Mouse (Mus musculus) heart, embryonic 16.5 days (tissue): Measurements from ENCODE around the gene Cln5. TPM values are rescaled to one million over a fixed set of nuclear protein-coding genes. Genes with fewer than 3 reads are reported as not detected.

Source experiments
- ATAC-seq: fragments of 200-750 bp; cut with Nextera tagmentation; replicated peaks from 2 replicates; pipeline ENCODE4 v1.8.0; 2017; ENCODE audit warnings: moderate number of reproducible peaks; ENCODE audit not compliant: insufficient read depth, low FRiP score; ENCODE audit errors: extremely low read depth
- H3K27ac ChIP-seq: fragments of 300-500 bp; sonication (generic); 2 replicates; pipeline ENCODE4 v1.5.1; 2014; ENCODE audit warnings: mild to moderate bottlenecking, low read length, control low read depth, moderate library complexity
- H3K27me3 ChIP-seq: fragments of 300-500 bp; sonication (generic); 2 replicates; pipeline ENCODE4 v1.6.1; 2014; ENCODE audit warnings: low read length, mixed read lengths; ENCODE audit not compliant: control insufficient read depth, insufficient read depth
- H3K36me3 ChIP-seq: fragments of 300-500 bp; sonication (generic); 2 replicates; pipeline ENCODE4 v1.6.1; 2014; ENCODE audit not compliant: control insufficient read depth, insufficient read depth
- H3K4me1 ChIP-seq: fragments of 300-500 bp; sonication (generic); 2 replicates; pipeline ENCODE4 v1.6.1; 2014; ENCODE audit warnings: low read length, mixed read lengths; ENCODE audit not compliant: control insufficient read depth, insufficient read depth
- H3K4me2 ChIP-seq: fragments of 300-500 bp; sonication (generic); 2 replicates; pipeline ENCODE4 v1.6.1; 2014; ENCODE audit warnings: low read depth, mild to moderate bottlenecking, control low read depth, low read length
- H3K4me3 ChIP-seq: fragments of 300-500 bp; sonication (generic); 2 replicates; pipeline ENCODE4 v1.5.1; 2014; ENCODE audit warnings: mild to moderate bottlenecking, control low read depth, low read length
- H3K9ac ChIP-seq: fragments of 300-500 bp; sonication (generic); 2 replicates; pipeline ENCODE4 v1.6.1; 2014; ENCODE audit warnings: low read length, control low read depth
- H3K9me3 ChIP-seq: fragments of 300-500 bp; sonication (generic); replicated peaks from 2 replicates; pipeline ENCODE4 v1.6.1; 2016; ENCODE audit warnings: low read length; ENCODE audit not compliant: control insufficient read depth
- whole genome bisulfite sequencing: fragments of 180-500 bp; shearing (Covaris S2); extraction: QIAGEN DNeasy Blood & Tissue Kit; methylation state at CpG from one replicate; pipeline ENCODE4 v1.1.7; 2014; 5-methylcytosine and 5-hydroxymethylcytosine counted together
- polyA plus RNA-seq: library from polyadenylated mRNA; unstranded; fragments of >200 nt; fragmentation: Nextera tagmentation; extraction: Ambion mirVana; gene quantifications from 2 replicates; pipeline ENCODE4 v1.2.1, GENCODE M21; 2015

Cln5 gene
- polyA plus RNA-seq, result 27.6 and 27.7 TPM in 2 replicates

GRCm38 (mm10) chr14:103069864-103070611 lies at the start of gene Cln5:
Gene Cln5 (plus strand): TSS chr14:103070216.
- under 1% methylated on average over 65 of the region's 65 CpGs for WGBS
- peak; percentile 98 for ATAC-seq

GRCm38 (mm10) chr14:103029203-103029602 lies 40.8 kb upstream of the Cln5 start:
- Histone ChIP-seq H3K9ac (no peak overlapping the region), H3K36me3 (no peaks in the 10 kb centered on the region), H3K9me3 (no peaks in the 10 kb centered on the region), H3K4me1 (no peaks in the 10 kb centered on the region), H3K27me3 (no peaks in the 10 kb centered on the region), H3K4me3 (no peak overlapping the region), H3K27ac (no peak overlapping the region), H3K4me2 (no peak overlapping the region)
- 60% methylated on average over 2 of the region's 2 CpGs for WGBS
- ATAC-seq, result no peak

More at GRCm38 (mm10) chr14:103069864-103070611, at the start of gene Cln5:
- peaks cover 10% of the 10 kb centered on the region for H3K36me3 ChIP-seq
- H3K9me3 ChIP-seq, result no peaks in the 10 kb centered on the region
- peak within 1 kb of the TSS; percentile 78 for H3K9ac ChIP-seq
- H3K27ac ChIP-seq, result peak within 1 kb of the TSS; percentile 94
- H3K4me1 ChIP-seq, result peaks cover 8% of the 10 kb centered on the region
- peak within 1 kb of the TSS; percentile 83 for H3K4me3 ChIP-seq
- peak within 1 kb of the TSS; percentile 100 for H3K4me2 ChIP-seq
- H3K27me3 ChIP-seq, result no peaks in the 10 kb centered on the region

DNA sequence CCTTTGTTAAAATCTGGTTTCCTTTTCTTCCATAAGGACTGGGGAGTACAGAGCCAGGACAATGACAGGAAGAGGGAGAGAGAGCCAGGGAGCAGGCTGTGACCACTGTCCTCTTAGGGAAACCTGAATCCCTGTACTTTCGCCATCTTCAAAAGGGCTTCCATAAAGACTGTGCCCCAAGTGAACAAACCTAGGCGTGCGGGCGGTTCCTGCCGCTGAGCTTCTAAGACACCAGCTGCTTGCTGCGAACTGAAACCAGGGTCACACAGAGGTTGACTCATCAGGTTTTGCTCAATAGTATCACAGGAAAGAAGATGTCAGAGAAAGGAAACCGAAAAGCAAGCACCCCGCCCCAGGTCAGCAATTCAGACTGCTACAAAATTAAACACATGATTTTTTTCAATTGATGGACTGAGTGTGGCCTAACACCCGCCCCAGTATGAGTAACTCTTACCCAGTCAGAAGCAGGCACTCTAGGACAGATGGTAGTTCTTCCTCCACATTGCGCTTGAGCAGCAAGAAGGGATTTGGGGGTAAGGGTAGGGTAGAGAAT lies 36.7 kb upstream of the Cln5 start:
- WGBS, result 59% methylated on average over 10 of the region's 10 CpGs
- no peak overlapping the region for H3K9ac ChIP-seq
- H3K4me1 ChIP-seq, result no peaks in the 10 kb centered on the region
- H3K9me3 ChIP-seq, result no peaks in the 10 kb centered on the region
- H3K4me3 ChIP-seq, result no peak overlapping the region
- H3K27me3 ChIP-seq, result no peaks in the 10 kb centered on the region
- peak; percentile 65 for ATAC-seq
- H3K4me2 ChIP-seq, result no peak overlapping the region
- H3K27ac ChIP-seq, result peak overlapping the region; percentile 57
- H3K36me3 ChIP-seq, result no peaks in the 10 kb centered on the region

DNA sequence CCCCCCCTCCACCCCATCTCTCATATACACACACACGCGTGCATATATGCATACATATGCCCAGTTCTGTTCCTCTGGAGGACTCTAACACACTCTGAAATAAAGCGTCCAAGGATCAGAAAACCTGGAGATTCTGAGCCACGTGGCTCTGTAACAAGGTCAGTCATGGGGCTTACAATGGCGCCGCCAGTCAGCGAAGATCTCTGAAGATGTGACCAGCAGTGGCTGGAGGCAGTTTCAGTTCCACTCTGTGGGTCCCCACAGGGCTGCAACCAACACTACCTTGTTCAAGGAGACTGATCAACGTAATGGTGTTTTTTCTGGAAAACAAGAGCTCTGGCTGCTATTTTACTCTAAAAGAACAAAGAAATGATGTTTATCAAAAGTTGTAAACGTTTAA lies 35.9 kb upstream of the Cln5 start:
- Histone ChIP-seq H3K9me3 (no peaks in the 10 kb centered on the region), H3K4me3 (no peak overlapping the region), H3K36me3 (no peaks in the 10 kb centered on the region), H3K4me2 (no peak overlapping the region), H3K4me1 (no peaks in the 10 kb centered on the region), H3K9ac (no peak overlapping the region), H3K27ac (no peak overlapping the region), H3K27me3 (no peaks in the 10 kb centered on the region)
- 80% methylated on average over 9 of the region's 9 CpGs for WGBS
- no peak for ATAC-seq

DNA sequence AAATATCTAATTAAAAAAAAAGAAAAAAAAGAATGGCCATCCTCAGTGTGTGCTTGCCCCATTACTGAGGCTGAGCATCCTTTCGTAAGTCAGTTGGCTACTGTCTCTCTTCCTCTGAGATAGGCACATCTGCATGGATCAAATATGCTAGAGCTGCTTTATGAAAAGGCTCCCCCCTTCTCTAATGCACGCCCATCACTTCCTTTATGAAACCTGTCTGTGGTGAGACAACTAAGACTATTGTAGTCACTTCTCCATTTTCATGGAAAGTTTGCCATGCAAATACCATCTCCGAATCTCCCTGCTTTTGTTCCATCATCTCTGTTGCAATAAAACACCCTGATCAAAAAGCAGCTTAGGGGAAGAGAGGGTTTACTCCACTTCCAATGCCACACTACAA lies 33.0 kb upstream of the Cln5 start:
- Histone ChIP-seq H3K4me1 (no peaks in the 10 kb centered on the region), H3K4me3 (no peak overlapping the region), H3K4me2 (no peak overlapping the region), H3K27me3 (no peaks in the 10 kb centered on the region), H3K9me3 (no peaks in the 10 kb centered on the region), H3K9ac (no peak overlapping the region), H3K36me3 (no peaks in the 10 kb centered on the region), H3K27ac (no peak overlapping the region)
- no peak for ATAC-seq
- 66% methylated on average over 3 of the region's 3 CpGs for WGBS

- H3K27me3 ChIP-seq, result no peaks in the 10 kb centered on the region
- H3K4me2 ChIP-seq, result no peak within 1 kb of the TSS
- H3K27ac ChIP-seq, result no peak within 1 kb of the TSS
- no peaks in the 10 kb centered on the region for H3K9me3 ChIP-seq
- no peak within 1 kb of the TSS for H3K4me3 ChIP-seq
- WGBS, result 59% methylated on average over 2 of the region's 2 CpGs
- no peak for ATAC-seq
- H3K9ac ChIP-seq, result no peak within 1 kb of the TSS
- H3K36me3 ChIP-seq, result no peaks in the 10 kb centered on the region
- 0 out of 2 replicates have a peak, but pooled peaks cover 2% of the 10 kb centered on the region for H3K4me1 ChIP-seq
Measured at GRCm38 (mm10) chr14:103046677-103047076, 23.3 kb upstream of the Cln5 start, which contains the start of gene Acod1. Gene Acod1 (plus strand): TSS chr14:103046977.

GRCm38 (mm10) chr14:103048292-103049086 lies 21.5 kb upstream of the Cln5 start:
- Histone ChIP-seq H3K27me3 (no peaks in the 10 kb centered on the region), H3K4me2 (no peak overlapping the region)
- 46% methylated on average over 11 of the region's 11 CpGs for WGBS

DNA sequence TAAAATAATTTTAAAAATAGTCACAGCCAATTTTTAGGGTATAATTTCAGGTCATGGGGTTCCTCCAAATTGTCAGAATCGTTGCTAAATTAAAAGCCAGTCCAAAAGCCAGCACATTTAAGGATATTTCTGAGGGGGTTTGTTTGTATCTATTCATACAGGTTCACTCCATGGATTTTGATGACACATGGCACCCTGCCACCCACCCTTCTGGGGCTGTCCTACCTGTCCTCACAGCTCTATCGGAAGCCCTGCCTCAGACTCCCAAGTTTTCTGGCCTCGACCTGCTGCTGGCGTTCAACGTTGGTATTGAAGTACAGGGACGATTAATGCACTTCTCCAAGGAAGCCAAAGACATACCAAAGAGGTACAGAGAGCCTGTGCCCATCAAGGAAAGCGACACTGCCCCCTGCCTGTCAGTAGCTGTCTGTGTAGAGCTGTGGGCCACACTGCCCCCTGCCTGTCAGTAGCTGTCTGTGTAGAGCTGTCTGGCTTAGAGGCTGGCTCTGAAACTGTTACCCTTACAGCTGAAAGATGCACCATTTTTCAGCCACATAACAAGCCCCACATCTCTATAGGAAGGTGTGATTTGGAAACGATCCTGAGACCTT lies 18.8 kb upstream of the Cln5 start:
- Histone ChIP-seq H3K9ac (no peak overlapping the region), H3K4me1 (0 out of 2 replicates have a peak, but pooled peaks cover 2% of the 10 kb centered on the region), H3K4me2 (no peak overlapping the region), H3K9me3 (no peaks in the 10 kb centered on the region), H3K36me3 (no peaks in the 10 kb centered on the region), H3K4me3 (no peak overlapping the region), H3K27me3 (no peaks in the 10 kb centered on the region), H3K27ac (no peak overlapping the region)
- WGBS, result 35% methylated on average over 8 of the region's 8 CpGs
- no peak; the same call in 1 of the 2 replicates for ATAC-seq

More at GRCm38 (mm10) chr14:103048292-103049086, 21.5 kb upstream of the Cln5 start:
- H3K4me3 ChIP-seq, result no peak overlapping the region
- ATAC-seq, result no peak
- no peak overlapping the region for H3K27ac ChIP-seq
- H3K9ac ChIP-seq, result no peak overlapping the region
- no peaks in the 10 kb centered on the region for H3K9me3 ChIP-seq
- 0 out of 2 replicates have a peak, but pooled peaks cover 2% of the 10 kb centered on the region for H3K4me1 ChIP-seq
- H3K36me3 ChIP-seq, result no peaks in the 10 kb centered on the region
